Mouse (Mus musculus) MEL (cell line): ENCODE data around the gene Sergef. TPM values are rescaled to one million over a fixed set of nuclear protein-coding genes. Genes with fewer than 3 reads are reported as not detected.

Experiments used
- DNase-seq: peaks from one replicate; pipeline ENCODE4 v3.0.0; 2011; ENCODE audit warnings: low read depth, low spot score
- H3K27ac ChIP-seq: 2 replicates; pipeline ENCODE4 v1.5.1; 2012; ENCODE audit warnings: low read depth, mild to moderate bottlenecking, control low read depth, low read length, moderate library complexity; ENCODE audit not compliant: control insufficient read depth
- H3K27me3 ChIP-seq, 2 experiments: fragments of 150-350 bp in 1 of 2; sonication (generic) in 1 of 2; 2 replicates each; pipeline ENCODE4 v1.6.1; 2012; ENCODE audit warnings: low read length in 2 of 2, mild to moderate bottlenecking in 2 of 2, improper control_type of control experiment in 1 of 2, moderate library complexity in 1 of 2; ENCODE audit not compliant: insufficient read depth in 2 of 2, control insufficient read depth in 1 of 2
- H3K36me3 ChIP-seq, 2 experiments: 2 replicates each; pipeline ENCODE4 v1.6.1; 2012 to 2014; ENCODE audit warnings: low read length in 2 of 2, improper control_type of control experiment in 1 of 2, inconsistent platforms in 1 of 2, mild to moderate bottlenecking in 1 of 2; ENCODE audit not compliant: insufficient read depth in 2 of 2, control insufficient read depth in 1 of 2
- H3K4me1 ChIP-seq, 2 experiments: fragments of 150-350 bp in 1 of 2; sonication (generic) in 1 of 2; 2 replicates each; pipeline ENCODE4 v1.6.1; 2012; ENCODE audit warnings: low read length in 2 of 2, improper control_type of control experiment in 1 of 2, mild to moderate bottlenecking in 1 of 2; ENCODE audit not compliant: insufficient read depth in 2 of 2, control insufficient read depth in 1 of 2
- H3K4me3 ChIP-seq, 2 experiments: fragments of 150-350 bp in 1 of 2; sonication (generic) in 1 of 2; 2 replicates each; pipeline ENCODE4 v1.5.1; 2012; ENCODE audit warnings: low read depth in 2 of 2, low read length in 2 of 2, mild to moderate bottlenecking in 2 of 2, moderate library complexity in 2 of 2, control low read depth in 1 of 2, improper control_type of control experiment in 1 of 2; ENCODE audit not compliant: control insufficient read depth in 1 of 2, insufficient read depth in 1 of 2
- H3K79me2 ChIP-seq: 2 replicates; pipeline ENCODE4 v1.6.1; 2012; ENCODE audit warnings: mild to moderate bottlenecking, low read length, moderate library complexity; ENCODE audit not compliant: control insufficient read depth, poor library complexity, insufficient read depth
- H3K9ac ChIP-seq: 2 replicates; pipeline ENCODE4 v1.6.1; 2012; ENCODE audit warnings: low read depth, mild to moderate bottlenecking, control low read depth, low read length, moderate library complexity; ENCODE audit not compliant: control insufficient read depth, poor library complexity, severe bottlenecking
- H3K9me3 ChIP-seq: fragments of 150-350 bp; sonication (generic); replicated peaks from 2 replicates; pipeline ENCODE4 v1.6.1; 2012; ENCODE audit warnings: mild to moderate bottlenecking, low read length, improper control_type of control experiment, moderate library complexity; ENCODE audit not compliant: insufficient read depth
- CHD1 ChIP-seq: IDR thresholded peaks from 2 replicates; pipeline ENCODE4 v1.6.1; 2012; ENCODE audit warnings: low read depth, mild to moderate bottlenecking, inconsistent platforms, low read length, improper control_type of control experiment
- CHD2 ChIP-seq: IDR thresholded peaks from 2 replicates; pipeline ENCODE4 v1.6.1; 2011; ENCODE audit warnings: low read length, improper control_type of control experiment
- EP300 ChIP-seq, 2 experiments: IDR thresholded peaks; 2 replicates each; pipeline ENCODE4 v1.6.1; 2011; ENCODE audit warnings: improper control_type of control experiment in 2 of 2, low read length in 2 of 2, low read depth in 1 of 2, mild to moderate bottlenecking in 1 of 2
- ETS1 ChIP-seq: IDR thresholded peaks from 2 replicates; pipeline ENCODE4 v1.6.1; 2012; ENCODE audit warnings: low read depth, mild to moderate bottlenecking, inconsistent platforms, low read length, improper control_type of control experiment, moderate library complexity
- GATA1 ChIP-seq: IDR thresholded peaks from 2 replicates; pipeline ENCODE4 v1.6.1; 2011; ENCODE audit warnings: low read depth, low read length, improper control_type of control experiment
- JUND ChIP-seq: IDR thresholded peaks from 2 replicates; pipeline ENCODE4 v1.6.1; 2011; ENCODE audit warnings: low read depth, mild to moderate bottlenecking, improper control_type of control experiment, low read length
- MEF2A ChIP-seq: IDR thresholded peaks from 2 replicates; pipeline ENCODE4 v1.6.1; 2014; ENCODE audit warnings: low read depth, mild to moderate bottlenecking, inconsistent platforms, low read length, improper control_type of control experiment; ENCODE audit not compliant: poor library complexity, insufficient replicate concordance, severe bottlenecking; ENCODE audit errors: extremely low read depth
- POLR2A ChIP-seq, 2 experiments: IDR thresholded peaks; 2 replicates each; pipeline ENCODE4 v1.6.1; 2011 to 2012; ENCODE audit warnings: low read length in 2 of 2, mild to moderate bottlenecking in 2 of 2, control low read depth in 1 of 2, improper control_type of control experiment in 1 of 2, low read depth in 1 of 2, moderate library complexity in 1 of 2; ENCODE audit not compliant: control insufficient read depth in 1 of 2, insufficient read depth in 1 of 2, poor library complexity in 1 of 2
- USF1 ChIP-seq: IDR thresholded peaks from 2 replicates; pipeline ENCODE4 v1.6.1; 2014; ENCODE audit warnings: low read depth, mild to moderate bottlenecking, inconsistent platforms, low read length, improper control_type of control experiment, moderate library complexity
- USF2 ChIP-seq, 2 experiments: IDR thresholded peaks; 2 replicates each; pipeline ENCODE4 v1.6.1; 2011 to 2012; ENCODE audit warnings: improper control_type of control experiment in 2 of 2, low read length in 2 of 2, borderline replicate concordance in 1 of 2, inconsistent platforms in 1 of 2, low read depth in 1 of 2, mild to moderate bottlenecking in 1 of 2; ENCODE audit not compliant: insufficient read depth in 1 of 2
- ZC3H11A ChIP-seq: IDR thresholded peaks from 2 replicates; pipeline ENCODE4 v1.6.1; 2012; ENCODE audit warnings: low read depth, mild to moderate bottlenecking, inconsistent platforms, low read length, improper control_type of control experiment
- ZMIZ1 ChIP-seq: IDR thresholded peaks from 2 replicates; pipeline ENCODE4 v1.6.1; 2012; ENCODE audit warnings: low read depth, mild to moderate bottlenecking, inconsistent platforms, low read length, improper control_type of control experiment, moderate library complexity
- ZNF384 ChIP-seq: IDR thresholded peaks from 2 replicates; pipeline ENCODE4 v1.6.1; 2012; ENCODE audit warnings: low read depth, mild to moderate bottlenecking, inconsistent platforms, low read length, improper control_type of control experiment
- polyA plus RNA-seq, 2 experiments: library from polyadenylated mRNA; stranded (reverse) in 1 of 2; unstranded in 1 of 2; fragments of >175 nt in 1 of 2; fragments of >200 nt in 1 of 2; gene quantifications; 2 replicates each; pipeline versions ENCODE4 v1.2.1 to v1.2.4; 2012; ENCODE audit warnings: low replicate concordance in 2 of 2, low read depth in 1 of 2; ENCODE audit not compliant: insufficient read length in 2 of 2, insufficient read depth in 1 of 2, missing spikeins in 1 of 2
- total RNA-seq: library from RNA; depleted of rRNA; stranded (reverse); fragments of 300-350 nt; gene quantifications from 2 replicates; pipeline ENCODE4 v1.2.3, GENCODE M21; 2012

The Sergef gene
- total and polyA plus RNA-seq, 3 experiments, result 7.6 to 11.7 TPM; not detected in 1

- Histone ChIP-seq H3K9ac (no peak overlapping the region), H3K36me3 (no peaks in the 10 kb centered on the region), H3K9me3 (no peaks in the 10 kb centered on the region), H3K27me3 (no peaks in the 10 kb centered on the region), H3K4me3 (no peak overlapping the region), H3K27ac (no peak overlapping the region), H3K79me2 (no peaks in the 10 kb centered on the region), H3K4me1 (no peaks in the 10 kb centered on the region)
- no peak for DNase-seq
- no peak for TF ChIP-seq GATA1
These were observed 230.3 kb downstream of the Sergef start for GRCm38 (mm10) chr7:46409204-46409789.

- no peak overlapping the region for H3K27ac ChIP-seq
- TF ChIP-seq ZC3H11A, result no peak
- TF ChIP-seq ZMIZ1, result no peak
- TF ChIP-seq JUND, result no peak
- TF ChIP-seq GATA1, result no peak
- TF ChIP-seq, all 39 proteins: peak for 0
- Histone ChIP-seq H3K27me3 (no peaks in the 10 kb centered on the region), H3K9ac (no peak overlapping the region), H3K4me3 (no peak overlapping the region), H3K9me3 (no peaks in the 10 kb centered on the region), H3K4me1 (no peaks in the 10 kb centered on the region), H3K36me3 (no peaks in the 10 kb centered on the region), H3K79me2 (no peaks in the 10 kb centered on the region)
- no peak for DNase-seq
These were observed 231.0 kb downstream of the Sergef start for GRCm38 (mm10) chr7:46408606-46409005.

- H3K4me1 ChIP-seq, result no peaks in the 10 kb centered on the region
- H3K27me3 ChIP-seq, result no peaks in the 10 kb centered on the region
- no peaks in the 10 kb centered on the region for H3K36me3 ChIP-seq
- no peak overlapping the region for H3K4me3 ChIP-seq
- no peaks in the 10 kb centered on the region for H3K9me3 ChIP-seq
- no peak overlapping the region for H3K9ac ChIP-seq
- no peak for DNase-seq
- no peaks in the 10 kb centered on the region for H3K79me2 ChIP-seq
- TF ChIP-seq USF2 (IDR thresholded peaks at IDR 0.05; ENCODE audit: borderline replicate concordance in 1 of 2, insufficient read depth in 1 of 2, low read depth in 1 of 2, low read length in 2 of 2) (no peak), ETS1 (no peak), CHD1 (no peak), CHD2 (no peak), ZNF384 (no peak), USF1 (no peak), POLR2A (IDR thresholded peaks at IDR 0.05; ENCODE audit: control insufficient read depth in 1 of 2, insufficient read depth in 1 of 2, low read depth in 1 of 2, low read length in 2 of 2, poor library complexity in 1 of 2) (no peak), EP300 (IDR thresholded peaks at IDR 0.05; ENCODE audit: low read depth in 1 of 2, low read length in 2 of 2) (no peak), GATA1 (no peak), MEF2A (no peak)
- H3K27ac ChIP-seq, result no peak overlapping the region
These were observed 234.9 kb downstream of the Sergef start for GRCm38 (mm10) chr7:46404756-46405155.
